Mouse (Mus musculus): ENCODE data around the gene Pfdn5. TPM values are rescaled to one million over a fixed set of nuclear protein-coding genes. Genes with fewer than 3 reads are reported as not detected.
A peak's percentile ranks its signal among the peaks of the same experiment; 100 is the strongest.
"Not testable (repeated sequence)": the region's sequence is repeated elsewhere in the genome, so short reads cannot be mapped to it uniquely, and the experiment has no call there.

Pfdn5 gene
- total RNA-seq, 2 experiments from 2014 or later, result 344 to 355 TPM

DNA sequence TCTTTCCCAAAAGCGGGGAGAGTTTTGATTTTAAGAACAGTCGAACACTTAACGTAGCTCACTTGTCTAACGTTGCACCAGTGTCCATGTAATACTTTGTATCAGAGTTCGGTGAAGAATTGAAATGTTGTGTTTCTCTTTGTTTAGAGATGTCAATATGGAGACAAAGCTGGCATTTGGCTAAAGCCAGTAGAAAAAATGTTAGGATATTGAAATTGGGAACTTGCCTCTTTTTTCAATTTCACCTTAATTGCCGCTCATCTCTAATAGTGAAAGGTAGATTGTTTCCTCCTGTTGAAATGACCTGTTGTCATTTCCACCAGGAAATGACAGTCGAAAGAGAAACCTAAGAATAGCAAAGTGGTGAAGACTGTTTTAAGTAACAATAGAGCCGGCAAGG is 976 bp downstream of the Pfdn5 start:
- intact Hi-C loops (cut with DNase I), result no loop called here
- DNase-seq (ENCODE audit: extremely low spot score in 1 of 2, low spot score in 2 of 2), result no peak

DNA sequence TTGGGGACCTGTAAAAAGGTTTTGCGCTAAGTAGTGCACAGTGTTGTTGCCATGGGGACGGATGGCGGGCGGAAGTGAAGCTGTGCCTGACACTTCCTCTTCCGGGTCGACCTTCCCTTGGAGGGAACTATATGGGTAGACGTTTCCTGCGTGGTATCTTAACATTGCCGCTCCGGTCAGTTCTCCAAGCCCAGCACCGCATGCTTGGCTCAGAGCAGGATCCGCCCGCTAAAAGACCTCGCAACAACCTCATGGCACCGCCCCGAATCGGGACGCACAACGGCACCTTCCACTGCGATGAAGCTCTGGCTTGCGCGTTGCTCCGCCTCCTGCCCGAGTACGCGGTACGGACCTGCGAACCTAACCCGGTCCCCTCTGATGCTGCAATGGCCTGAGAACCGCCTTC is 5.7 kb downstream of the Pfdn5 start, which contains the start of gene Myg1:
Myg1 (plus strand) TSS at position 100 of the 406 bp plus-strand sequence.
- peak; percentile 81 to 89 for DNase-seq (ENCODE audit: extremely low spot score in 1 of 2, low spot score in 2 of 2)
- intact Hi-C loops (cut with DNase I), result no loop called here

DNA sequence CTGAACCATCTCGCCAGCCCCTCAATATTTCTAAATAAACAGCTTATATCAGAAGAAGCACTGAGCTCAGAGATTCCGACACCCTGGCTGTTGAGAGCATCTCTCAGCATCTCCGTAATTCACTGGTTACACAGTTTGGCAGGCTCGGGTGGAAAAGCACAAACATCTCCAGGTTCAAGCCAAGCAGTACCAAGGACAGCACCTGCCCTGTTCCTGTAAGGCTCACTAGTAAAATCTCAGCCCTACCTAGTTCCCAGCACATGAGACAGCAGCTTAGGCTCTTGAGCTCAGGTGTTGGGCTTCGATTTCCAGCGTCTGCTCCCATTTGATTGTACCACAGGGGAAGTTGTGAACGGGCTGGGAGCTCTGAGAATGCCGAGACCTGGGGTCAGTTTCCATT is 9.3 kb downstream of the Pfdn5 start:
- intact Hi-C loops (cut with DNase I), result no loop called here
- DNase-seq (ENCODE audit: extremely low spot score in 1 of 2, low spot score in 2 of 2), result no peak

DNA sequence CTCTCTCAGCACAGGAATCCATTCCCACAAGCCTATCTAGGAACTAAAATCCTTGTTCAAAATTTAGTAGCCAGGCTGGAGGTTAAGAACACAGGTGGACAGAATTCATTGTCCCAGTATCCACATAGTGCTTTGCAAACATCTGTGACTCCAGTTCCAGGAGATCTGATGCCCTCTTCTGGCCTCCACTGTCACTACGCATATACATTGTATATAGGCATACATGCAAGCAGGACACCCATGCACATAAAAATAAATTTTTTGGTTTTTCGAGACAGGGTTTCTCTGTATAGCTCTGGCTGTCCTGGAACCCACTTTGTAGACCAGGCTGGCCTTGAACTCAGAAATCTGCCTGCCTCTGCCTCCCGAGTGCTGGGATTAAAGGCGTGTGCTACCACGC is 10.0 kb downstream of the Pfdn5 start:
- DNase-seq (ENCODE audit: extremely low spot score in 1 of 2, low spot score in 2 of 2); intact Hi-C loops (cut with DNase I): not testable (repeated sequence)

DNA sequence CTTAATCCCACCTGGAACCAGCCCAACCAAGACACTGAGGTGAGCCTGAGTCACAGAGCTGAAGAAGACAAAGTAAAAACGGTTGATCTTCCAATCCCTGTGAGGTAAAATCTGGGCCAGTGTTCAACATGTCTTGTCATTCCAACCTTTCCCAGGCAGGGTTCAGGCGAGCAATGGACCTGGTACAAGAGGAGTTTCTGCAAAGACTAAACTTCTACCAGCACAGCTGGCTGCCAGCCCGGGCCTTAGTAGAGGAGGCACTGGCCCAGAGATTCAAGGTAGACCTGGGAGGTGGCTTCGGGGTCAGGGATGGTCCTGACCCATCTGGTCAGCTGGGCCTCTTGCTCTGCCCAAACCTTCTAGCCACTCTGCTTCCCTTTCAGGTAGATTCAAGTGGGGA is 11.0 kb downstream of the Pfdn5 start:
- no peak for DNase-seq (ENCODE audit: extremely low spot score in 1 of 2, low spot score in 2 of 2)
- intact Hi-C loops (cut with DNase I), result no loop called here

DNA sequence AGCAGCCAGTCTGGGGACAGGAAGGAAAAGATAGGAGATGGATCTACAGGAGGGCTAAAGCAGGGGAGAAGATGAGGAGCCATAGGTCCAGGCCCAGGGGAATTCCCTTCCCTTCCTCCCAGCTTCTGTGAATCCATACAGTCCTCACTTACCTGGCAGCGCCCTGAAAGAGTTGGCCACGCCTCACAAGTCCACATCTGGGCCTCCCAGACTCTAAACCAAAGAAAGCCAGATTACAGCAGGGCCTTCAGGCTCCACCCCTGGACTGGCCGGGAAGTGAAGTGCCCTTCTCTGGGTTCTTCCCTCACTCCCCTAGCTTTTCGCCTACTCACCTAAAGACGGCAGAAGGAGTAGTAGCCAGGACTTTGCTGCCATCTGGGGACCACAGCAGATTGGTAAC is 13.7 kb downstream of the Pfdn5 start:
- DNase-seq (ENCODE audit: extremely low spot score in 1 of 2, low spot score in 2 of 2), result no peak
- intact Hi-C loops (cut with DNase I), result no loop called here

DNA sequence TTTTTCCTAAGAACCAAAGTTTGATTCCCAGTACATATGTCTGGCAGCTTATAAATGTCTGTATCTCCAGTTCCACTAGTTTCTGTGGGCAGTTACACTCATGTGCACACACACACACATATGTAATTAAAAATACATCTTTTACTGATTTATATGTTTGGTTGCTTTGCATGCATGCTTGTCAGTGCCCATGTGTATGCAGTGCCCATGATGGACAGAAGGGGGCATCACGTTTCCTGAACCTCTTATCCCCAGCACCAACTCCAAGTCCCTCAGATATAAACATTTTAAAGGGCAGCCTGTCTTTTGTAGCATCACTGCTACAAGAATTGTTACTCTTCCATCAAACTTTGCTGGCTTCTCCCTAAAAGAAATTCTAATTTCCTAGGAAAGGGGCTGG is 15.7 kb downstream of the Pfdn5 start:
- no peak for DNase-seq (ENCODE audit: extremely low spot score in 1 of 2, low spot score in 2 of 2)

DNA sequence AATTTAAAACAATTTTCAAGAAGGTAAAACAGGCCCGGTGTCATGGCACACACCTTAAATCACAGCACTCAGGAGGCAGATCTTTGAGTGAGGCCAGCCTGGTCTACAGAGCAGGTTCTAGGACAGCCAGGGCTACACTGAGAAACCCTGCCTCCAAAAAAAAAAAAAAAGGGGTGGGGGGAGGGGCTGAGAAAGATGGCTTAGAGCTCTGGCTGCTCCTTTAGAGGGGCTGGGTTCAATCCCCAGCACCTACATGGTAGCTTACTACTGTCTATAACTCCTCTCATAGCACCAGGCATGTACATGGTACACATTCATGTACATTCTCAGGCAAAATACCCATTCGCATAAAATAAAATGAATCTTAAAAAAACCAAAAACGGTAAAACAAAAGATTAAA is 18.6 kb downstream of the Pfdn5 start:
- intact Hi-C loops (cut with DNase I), result no loop called here
- no peak for DNase-seq (ENCODE audit: extremely low spot score in 1 of 2, low spot score in 2 of 2)

More for the DNA sequence above, 15.7 kb downstream of the Pfdn5 start:
- intact Hi-C loops (cut with DNase I), result no loop called here

DNA sequence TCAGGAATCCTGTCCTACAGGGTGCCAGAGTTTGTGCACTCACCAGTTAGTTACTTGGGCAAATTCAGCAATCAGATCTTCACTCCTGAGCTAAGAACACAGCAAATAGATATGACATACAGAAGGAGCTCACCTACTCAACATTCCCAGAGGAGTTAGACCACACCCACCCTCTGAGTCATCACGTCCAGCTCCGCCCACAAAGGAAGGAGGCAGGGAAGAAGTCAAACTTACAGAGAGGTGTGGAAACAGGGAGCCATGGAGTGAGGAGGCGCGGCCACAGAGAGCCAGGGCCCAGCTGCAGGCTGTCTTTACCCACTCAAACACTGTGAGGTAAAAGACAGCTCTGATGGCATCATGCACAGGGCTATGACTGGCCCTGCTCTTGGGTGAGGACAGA is 20.5 kb downstream of the Pfdn5 start:
- no peak for DNase-seq (ENCODE audit: extremely low spot score in 1 of 2, low spot score in 2 of 2)
- intact Hi-C loops (cut with DNase I), result no loop called here

DNA sequence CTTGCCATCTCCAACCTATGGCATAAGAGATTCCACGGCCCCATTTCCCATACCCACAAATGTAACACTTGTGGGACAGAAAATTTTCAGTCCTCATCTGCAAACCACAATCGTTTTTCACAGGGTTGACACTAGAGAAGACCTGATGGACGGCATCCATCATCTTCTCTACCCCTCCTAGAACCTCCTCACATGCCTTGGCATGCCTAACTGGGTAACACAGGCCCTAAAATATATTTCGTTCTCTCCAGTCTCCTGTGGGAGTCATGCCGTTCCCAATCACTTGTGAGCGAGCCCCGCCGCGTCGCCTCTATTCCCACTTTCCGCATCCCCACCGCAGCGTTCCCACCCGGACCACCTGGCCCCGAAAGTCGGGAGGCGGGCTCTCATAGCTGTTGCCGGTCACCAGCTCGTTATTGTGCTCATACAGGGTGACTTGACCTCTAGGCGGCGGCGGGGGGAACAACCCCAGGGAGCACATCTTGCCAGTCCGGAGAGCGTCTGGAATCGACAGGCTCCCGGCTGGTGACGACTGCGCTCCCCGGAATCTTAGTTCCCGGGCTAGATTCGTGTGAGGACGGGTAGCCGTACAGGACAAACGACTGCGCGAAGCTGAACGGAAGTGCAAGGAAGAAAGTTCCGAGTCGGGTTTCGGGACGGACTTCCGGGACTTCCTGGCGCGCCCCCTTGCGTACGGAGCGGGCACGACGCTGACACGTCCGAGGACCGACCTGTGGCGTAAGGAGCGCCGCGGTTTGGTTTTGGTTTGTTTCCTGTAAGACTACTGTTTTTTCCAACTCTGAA is 24.4 kb downstream of the Pfdn5 start, which contains the start of gene Aaas:
Aaas (minus strand) TSS at position 634 of the 804 bp plus-strand sequence.
- intact Hi-C loops (cut with DNase I), result no loop called here
- DNase-seq (ENCODE audit: extremely low spot score in 1 of 2, low spot score in 2 of 2), result peak; percentile 92 to 95

DNA sequence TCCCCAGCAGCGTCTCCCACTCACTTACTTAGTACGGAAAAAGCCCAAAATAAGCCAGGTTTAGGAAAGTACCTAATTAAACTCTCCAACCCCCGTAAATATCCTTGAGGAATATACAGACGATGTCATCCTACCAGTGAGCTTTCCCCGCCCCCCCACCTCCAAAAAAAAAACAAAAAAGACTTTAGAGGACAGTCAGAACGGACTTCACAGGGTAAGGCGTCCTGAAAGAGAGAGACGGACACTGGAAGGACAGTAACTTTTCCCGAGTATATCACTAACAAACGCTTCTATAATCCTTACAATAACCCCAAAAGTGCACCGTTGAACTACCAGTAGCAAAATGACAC is 25.0 kb downstream of the Pfdn5 start:
- no peak for DNase-seq (ENCODE audit: extremely low spot score in 1 of 2, low spot score in 2 of 2)
- intact Hi-C loops (cut with DNase I), result no loop called here

DNA sequence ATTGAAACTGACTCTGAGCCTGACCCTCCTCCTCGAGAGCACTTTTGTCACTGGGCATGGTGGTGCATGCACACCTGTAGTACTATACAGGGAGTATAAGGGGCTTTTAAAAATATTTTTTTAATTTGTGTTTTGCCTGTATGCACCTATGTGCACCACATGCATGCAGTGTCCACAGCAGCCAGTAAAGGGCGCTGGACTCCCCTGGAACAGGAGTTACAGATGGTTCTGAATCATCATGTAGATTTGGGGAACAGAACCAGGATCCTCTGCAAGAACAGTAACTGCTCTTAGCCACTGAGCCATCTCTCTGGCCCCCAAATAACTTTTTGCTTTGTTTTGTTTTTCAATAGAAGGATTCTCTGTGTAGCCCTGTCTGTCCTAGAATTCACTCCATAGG is 26.3 kb downstream of the Pfdn5 start:
- intact Hi-C loops (cut with DNase I), result no loop called here
- DNase-seq (ENCODE audit: extremely low spot score in 1 of 2, low spot score in 2 of 2), result no peak

DNA sequence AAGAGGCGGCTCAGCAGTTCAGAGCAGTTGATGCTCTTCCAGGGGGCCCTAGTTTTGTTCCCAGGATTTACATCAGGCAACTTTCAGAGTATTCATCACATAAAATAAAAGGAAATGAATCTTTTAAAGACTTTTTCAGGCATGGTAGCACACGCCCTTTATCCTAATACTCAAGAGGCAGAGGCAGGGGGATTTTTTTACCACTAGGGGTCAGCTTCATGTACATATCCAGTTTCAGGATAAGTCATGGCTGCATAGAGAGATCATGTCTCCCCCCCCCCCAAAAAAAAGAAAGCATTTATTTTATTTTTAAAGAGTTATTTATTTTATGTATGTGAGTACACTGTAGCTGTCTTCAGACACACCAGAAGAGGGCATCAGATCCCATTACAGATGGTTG is 28.1 kb downstream of the Pfdn5 start:
- DNase-seq (ENCODE audit: extremely low spot score in 1 of 2, low spot score in 2 of 2), result no peak
- intact Hi-C loops (cut with DNase I), result no loop called here

DNA sequence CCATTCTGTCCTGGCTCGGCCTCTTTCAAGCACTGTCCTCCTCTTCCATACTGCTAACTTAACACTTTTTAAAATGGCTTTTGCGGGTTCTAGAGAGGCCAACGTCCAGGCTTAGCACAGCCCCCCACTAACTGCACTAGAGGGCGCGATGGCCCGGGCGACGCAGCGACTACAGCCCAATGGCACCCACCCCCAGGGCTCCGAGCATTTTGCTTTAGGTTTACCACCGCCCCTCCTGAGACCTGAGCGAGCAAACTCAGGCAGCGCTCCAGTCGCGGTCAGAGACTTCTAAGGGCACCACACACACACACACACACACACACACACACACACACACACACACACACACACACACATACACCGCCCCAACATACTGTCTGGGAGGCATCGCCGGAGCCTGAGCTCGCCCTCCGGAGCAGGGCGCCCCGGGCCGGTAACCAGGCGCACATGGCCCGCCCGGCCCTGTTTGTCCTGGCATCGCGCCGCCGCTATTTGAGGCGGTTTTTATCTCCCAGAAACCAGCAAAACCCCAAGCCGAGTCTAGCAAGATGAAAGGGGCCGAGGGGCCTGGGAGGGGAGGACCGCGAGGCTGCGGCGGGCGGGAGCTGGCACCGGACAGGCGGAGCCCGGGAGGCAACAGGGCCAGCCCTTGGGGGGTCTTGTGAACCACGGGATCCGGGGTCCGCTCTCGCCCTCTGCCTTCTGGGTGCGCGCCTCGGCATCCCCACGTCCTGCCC is 29.4 kb downstream of the Pfdn5 start:
- peak in 1 of 2 experiments; percentile 86 for DNase-seq (ENCODE audit: extremely low spot score in 1 of 2, low spot score in 2 of 2)
- intact Hi-C loops (cut with DNase I), result no loop called here

DNA sequence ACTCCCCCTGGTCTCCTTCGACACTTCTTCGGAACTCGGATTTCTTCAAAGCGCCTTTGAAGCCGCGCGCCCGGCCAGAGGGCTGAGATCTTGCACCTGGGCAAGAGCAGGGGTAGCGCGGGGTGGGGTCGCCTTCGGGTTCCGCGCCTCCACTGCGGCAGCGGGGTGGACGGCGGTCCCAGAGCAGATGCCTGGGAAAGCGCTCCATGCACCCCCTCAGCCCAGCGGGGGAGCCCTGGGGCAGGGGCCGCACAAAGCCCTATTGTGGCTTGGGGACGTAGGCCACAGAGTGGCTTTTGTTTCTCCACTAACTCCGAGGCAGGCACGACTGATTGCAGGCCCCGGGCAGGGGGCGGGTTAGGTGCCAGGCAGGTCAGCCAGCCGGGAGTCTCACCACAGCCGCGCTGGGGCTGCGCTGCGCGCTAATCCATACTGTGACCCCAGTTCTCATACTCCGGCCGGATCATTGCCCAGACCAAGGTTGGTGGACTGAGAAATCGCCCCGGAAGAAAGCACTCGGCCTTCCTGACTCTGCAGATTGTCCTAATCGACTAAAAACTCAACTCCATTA is 30.0 kb downstream of the Pfdn5 start:
- intact Hi-C loops (cut with DNase I), result no loop called here
- DNase-seq (ENCODE audit: extremely low spot score in 1 of 2, low spot score in 2 of 2), result no peak

DNA sequence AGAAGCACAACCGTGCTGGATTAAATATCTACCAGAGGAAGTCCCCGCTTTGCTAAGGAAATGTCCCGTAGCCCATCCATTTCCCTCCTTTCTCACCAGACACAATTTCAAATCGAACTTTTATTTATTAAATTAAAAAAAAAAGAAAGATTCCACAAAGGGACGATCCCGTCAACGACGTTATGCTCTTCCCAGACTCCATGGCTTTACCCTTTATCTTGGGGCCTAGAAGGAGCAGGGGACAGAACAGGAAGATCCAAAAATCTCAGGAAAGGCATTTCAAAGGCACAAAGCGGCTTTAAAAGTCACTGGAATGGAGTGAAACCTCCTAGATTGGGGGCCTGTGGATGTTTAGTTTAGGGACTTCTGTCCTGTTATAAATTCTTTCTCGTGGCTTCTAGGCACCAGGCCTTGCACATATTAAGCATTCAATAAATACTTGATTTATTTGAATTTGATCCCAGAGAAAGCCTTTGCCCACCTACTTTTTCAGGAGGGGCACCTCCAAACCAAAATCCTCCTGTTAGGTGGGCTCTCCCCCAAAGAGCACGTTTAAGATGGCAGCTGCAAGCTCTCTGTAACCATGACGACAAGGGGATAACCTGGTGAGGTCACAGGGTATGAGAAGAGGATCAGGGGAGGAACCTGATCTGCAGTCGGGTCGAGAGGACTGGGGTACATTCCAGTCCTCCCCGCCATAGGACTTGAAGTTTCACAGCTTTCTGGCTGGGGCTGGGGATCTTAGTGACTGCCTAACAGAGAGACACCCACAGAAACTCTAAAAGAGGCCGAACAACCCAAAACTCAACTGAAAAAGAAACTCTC is 30.8 kb downstream of the Pfdn5 start:
- intact Hi-C loops (cut with DNase I), result no loop called here
- DNase-seq (ENCODE audit: extremely low spot score in 1 of 2, low spot score in 2 of 2), result no peak

DNA sequence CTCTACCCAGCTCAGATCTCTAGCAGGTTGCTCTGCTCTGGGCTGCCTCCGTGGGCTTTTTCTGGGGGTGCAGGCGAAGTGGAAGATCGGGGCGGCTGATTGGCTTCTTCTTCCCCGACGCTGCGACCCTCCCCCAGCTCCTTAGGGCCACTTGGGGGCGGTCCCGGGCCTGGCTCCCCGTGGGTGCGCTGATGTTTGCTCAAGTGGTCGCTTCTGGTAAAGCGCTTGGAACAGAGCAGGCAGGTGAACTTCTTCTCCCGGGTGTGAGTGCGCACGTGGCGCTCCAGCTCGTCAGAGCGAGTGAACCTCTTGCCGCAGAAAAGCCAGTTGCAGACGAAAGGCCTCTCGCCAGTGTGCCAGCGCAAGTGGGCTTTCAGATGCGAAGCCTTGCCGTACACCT is 32.2 kb downstream of the Pfdn5 start:
- intact Hi-C loops (cut with DNase I), result no loop called here
- no peak for DNase-seq (ENCODE audit: extremely low spot score in 1 of 2, low spot score in 2 of 2)

DNA sequence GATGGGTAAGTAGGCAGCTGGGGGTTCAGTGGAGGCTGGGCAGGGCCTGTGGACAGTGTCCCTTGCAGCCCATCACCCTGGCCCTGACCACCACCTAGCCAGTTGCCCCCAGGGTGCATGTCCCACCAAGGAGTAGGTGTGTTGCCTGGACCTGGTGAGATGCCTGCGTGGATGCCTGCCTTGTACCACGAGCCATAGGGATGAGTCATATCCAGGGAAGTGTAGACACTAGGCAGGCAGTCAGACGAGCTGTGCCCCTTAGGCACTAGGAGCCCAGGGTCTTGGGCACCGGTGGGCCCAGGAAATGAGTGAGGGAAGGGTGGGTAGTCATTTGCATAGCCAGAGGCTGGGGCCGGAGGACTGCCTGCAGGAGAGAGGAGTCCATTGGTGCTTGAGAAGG is 32.9 kb downstream of the Pfdn5 start:
- intact Hi-C loops (cut with DNase I), result no loop called here
- no peak for DNase-seq (ENCODE audit: extremely low spot score in 1 of 2, low spot score in 2 of 2)

DNA sequence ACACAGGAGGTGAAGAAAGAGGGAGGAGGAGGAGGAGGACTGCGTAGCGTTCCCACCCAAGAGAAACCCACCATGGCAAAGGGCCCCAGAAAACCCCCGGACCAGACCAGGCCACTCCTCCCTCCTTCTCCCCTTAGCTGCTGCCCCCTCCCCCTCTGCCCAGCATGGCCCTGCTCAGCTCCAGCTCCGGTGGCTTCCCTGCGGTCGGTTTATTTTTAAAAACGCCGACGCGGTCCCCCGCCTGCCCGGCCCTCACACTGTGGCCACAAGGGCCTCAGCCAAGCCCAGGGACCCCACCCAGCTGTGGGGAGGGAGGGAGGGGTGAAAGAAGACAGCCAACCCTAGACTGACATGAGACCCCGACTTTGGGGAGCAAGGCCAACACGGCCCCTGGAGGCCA is 36.7 kb downstream of the Pfdn5 start:
- peak in 1 of 2 experiments; percentile 73 for DNase-seq (ENCODE audit: extremely low spot score in 1 of 2, low spot score in 2 of 2)
- intact Hi-C loops (cut with DNase I), result no loop called here
